Mouse (Mus musculus) splenic B cell, adult 2 months (primary cell): Measurements from ENCODE around the gene Galnt16.
A peak's percentile ranks its signal among the peaks of the same experiment; 100 is the strongest.

Experiments
- DNase-seq: peaks from one replicate; pipeline ENCODE4 v3.0.0-alpha.2; 2011; ENCODE audit warnings: low read depth, low spot score
- H3K27me3 ChIP-seq: 2 replicates; pipeline ENCODE4 v1.6.1; 2012; ENCODE audit warnings: mild to moderate bottlenecking, low read length, moderate library complexity, mixed read lengths; ENCODE audit not compliant: control insufficient read depth, poor library complexity, insufficient read depth, severe bottlenecking
- H3K36me3 ChIP-seq: 2 replicates; pipeline ENCODE4 v1.6.1; 2012; ENCODE audit warnings: mild to moderate bottlenecking, low read length, moderate library complexity, mixed read lengths; ENCODE audit not compliant: control insufficient read depth, poor library complexity, insufficient read depth, severe bottlenecking

The Galnt16 gene

GRCm38 (mm10) chr12:80598236-80598635 lies 80.2 kb downstream of the Galnt16 start:
- H3K36me3 ChIP-seq = no peaks in the 10 kb centered on the region
- no peaks in the 10 kb centered on the region for H3K27me3 ChIP-seq
- DNase-seq = no peak

DNA sequence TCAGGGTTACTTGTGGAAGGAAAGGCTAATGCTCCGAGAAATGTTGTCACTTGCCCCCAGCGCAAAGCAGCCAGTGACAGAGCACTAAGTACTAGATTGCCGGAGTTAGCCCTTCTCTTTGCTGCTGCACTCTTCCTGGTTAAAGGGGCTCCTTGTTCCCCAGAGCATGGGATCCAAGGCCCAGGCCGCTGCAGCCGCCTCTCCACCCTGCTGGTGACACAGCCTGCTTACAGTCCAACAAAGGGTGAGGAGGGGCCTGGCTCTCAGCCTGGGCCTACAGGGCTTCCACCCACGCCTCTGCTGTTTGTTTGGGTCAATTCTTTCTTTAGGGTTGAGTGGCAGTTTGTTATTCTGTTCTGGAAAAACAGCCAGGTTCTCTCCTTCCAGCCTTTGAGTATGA lies 80.7 kb downstream of the Galnt16 start:
- Histone ChIP-seq H3K27me3 (no peaks in the 10 kb centered on the region), H3K36me3 (no peaks in the 10 kb centered on the region)
- no peak for DNase-seq

DNA sequence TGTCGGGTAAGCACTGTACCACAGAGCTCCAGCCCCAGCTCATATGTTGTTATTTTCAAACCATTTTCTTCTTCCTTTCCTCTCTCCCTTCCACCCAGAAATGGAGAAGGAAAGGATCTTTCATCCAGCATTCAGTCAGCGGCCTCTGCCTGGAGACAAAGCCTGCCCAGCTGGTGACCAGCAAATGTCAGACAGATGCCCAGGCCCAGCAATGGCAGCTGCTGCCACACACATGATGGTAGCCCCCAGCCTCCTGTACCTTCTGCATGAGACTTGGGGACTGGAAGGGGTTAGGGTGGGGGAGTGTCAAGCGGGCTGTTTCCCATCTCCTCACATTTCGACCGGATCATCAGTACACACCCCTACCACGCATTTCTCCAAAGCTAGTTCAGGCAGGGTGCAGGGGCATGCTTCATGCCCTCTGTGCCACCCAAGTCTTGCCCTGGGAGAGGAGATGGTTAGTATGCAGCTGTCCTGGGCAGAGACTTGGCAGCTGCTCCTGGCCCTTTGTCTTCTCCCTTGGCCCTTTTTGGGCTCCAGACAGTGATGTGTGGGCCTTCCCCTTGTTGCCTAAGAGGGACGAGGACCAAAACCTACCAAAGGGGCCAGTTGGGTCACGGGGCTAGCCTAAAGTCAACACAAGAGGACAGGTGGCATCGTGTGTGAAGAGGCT lies 83.7 kb downstream of the Galnt16 start:
- Histone ChIP-seq H3K27me3 (no peaks in the 10 kb centered on the region), H3K36me3 (no peaks in the 10 kb centered on the region)
- no peak for DNase-seq

DNA sequence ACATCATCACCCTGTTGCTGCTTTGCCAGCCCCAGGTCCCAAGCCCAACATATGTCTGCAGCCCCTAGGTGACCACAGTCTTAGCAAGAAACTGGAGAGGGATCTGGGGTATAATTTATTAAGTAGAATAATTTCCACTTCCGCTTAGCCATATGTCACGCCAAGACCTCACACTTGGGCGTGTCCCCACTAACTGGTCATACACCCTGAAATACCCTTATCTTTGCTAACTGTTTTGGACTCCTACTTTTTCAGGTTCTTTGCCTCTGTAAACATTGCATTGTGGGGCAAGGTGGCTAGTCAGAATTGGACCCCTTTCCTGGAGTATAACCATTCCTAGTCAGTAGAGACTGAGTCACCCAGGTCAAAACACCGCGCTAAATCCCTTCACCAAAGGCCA lies 84.4 kb downstream of the Galnt16 start:
- H3K36me3 ChIP-seq = no peaks in the 10 kb centered on the region
- no peaks in the 10 kb centered on the region for H3K27me3 ChIP-seq
- DNase-seq = no peak

DNA sequence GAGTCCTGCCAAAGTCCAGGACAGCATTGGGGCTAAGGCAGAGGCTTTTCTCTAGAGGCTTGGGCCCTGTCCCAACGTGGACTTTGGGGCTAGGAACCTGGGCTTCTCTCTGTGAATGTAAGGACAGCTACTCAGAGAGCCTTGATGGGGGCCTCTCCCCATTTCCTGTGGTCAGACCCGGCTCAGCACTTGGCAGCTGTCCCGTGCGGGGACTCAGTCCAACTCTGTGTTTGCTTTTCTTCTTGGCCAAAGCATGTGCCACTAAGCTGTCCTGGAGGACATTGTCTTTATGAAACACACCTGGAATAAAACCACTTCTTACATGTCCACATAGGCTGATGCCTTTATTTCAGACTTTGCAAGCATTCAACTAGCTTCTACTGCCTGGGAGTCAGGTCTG lies 85.5 kb downstream of the Galnt16 start:
- no peaks in the 10 kb centered on the region for H3K36me3 ChIP-seq
- DNase-seq = no peak
- H3K27me3 ChIP-seq = no peaks in the 10 kb centered on the region

GRCm38 (mm10) chr12:80604218-80604617 lies 86.1 kb downstream of the Galnt16 start:
- no peak for DNase-seq

GRCm38 (mm10) chr12:80608576-80608975 lies 90.5 kb downstream of the Galnt16 start:
- Histone ChIP-seq H3K36me3 (no peaks in the 10 kb centered on the region), H3K27me3 (no peaks in the 10 kb centered on the region; the same call in 1 of the 2 replicates)
- DNase-seq = no peak

More at GRCm38 (mm10) chr12:80604218-80604617, 86.1 kb downstream of the Galnt16 start:
- no peaks in the 10 kb centered on the region for H3K27me3 ChIP-seq
- H3K36me3 ChIP-seq = no peaks in the 10 kb centered on the region

DNA sequence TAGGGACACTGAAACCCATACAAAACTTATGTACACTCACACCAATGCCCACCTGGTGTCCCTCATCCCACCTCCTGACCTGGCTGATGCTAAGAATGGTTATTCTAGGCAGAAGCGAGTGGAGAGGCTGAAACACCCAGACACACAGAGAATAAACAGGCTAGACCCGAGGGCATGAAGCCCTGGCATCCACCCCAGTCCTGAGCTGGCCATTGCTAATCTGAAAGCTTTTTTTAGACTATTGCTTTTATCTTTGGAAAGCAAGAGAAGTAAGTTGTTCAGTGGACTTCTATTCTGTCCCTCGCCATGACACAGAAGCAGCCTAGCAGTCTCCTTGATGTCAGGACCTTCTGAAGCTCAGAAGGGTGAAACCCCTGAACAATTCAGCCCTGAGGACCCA lies 91.9 kb downstream of the Galnt16 start:
- no peak for DNase-seq
- no peaks in the 10 kb centered on the region for H3K36me3 ChIP-seq
- H3K27me3 ChIP-seq = no peaks in the 10 kb centered on the region; the same call in 1 of the 2 replicates

- no peak for DNase-seq
- no peaks in the 10 kb centered on the region for H3K36me3 ChIP-seq
- H3K27me3 ChIP-seq = no peaks in the 10 kb centered on the region; the same call in none of the 2 replicates
These were observed 94.2 kb downstream of the Galnt16 start for GRCm38 (mm10) chr12:80612113-80612791.

DNA sequence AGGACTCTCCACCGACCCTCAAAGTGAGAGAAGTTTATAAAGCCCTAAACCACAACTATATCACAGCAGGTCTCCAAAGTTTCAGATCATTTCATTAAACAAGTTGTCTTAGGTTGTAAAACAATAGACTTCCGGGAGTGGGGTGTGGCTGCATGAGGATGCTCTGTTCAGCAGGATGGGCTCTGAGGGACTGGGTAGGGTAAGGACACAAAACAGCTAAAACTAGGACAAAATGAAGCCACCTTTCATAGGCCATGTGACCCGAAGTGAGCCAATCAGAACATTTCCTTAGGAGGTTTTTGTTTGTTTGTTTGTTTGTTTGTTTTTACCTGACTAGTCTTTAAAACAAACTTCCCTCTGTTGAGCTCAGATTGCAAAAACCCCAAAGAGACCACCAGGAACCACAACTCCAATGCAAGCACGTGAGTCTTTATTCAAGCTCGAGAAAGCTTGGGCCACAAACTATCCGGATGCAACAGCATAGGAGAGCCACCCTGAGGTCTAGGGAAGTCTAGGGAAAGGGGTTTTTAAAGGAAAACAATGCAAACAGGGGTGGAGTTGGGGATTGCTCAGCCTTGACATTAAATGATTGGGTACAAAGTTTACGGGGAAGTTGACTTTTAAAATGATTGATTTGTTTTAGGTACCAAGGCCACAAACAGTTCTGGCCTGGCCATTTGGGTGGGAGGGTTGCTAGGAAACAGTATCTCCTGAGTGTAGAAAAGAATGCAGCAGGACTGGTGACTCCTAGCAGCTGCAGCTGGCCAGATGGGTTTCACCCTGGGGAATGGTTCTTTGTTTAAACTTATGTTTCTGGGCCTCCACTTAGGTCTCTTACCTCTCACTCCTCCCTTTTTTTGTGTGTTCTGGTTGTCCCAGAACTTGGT lies 97.5 kb downstream of the Galnt16 start:
- H3K27me3 ChIP-seq = no peaks in the 10 kb centered on the region; the same call in 1 of the 2 replicates
- H3K36me3 ChIP-seq = no peaks in the 10 kb centered on the region
- no peak for DNase-seq

DNA sequence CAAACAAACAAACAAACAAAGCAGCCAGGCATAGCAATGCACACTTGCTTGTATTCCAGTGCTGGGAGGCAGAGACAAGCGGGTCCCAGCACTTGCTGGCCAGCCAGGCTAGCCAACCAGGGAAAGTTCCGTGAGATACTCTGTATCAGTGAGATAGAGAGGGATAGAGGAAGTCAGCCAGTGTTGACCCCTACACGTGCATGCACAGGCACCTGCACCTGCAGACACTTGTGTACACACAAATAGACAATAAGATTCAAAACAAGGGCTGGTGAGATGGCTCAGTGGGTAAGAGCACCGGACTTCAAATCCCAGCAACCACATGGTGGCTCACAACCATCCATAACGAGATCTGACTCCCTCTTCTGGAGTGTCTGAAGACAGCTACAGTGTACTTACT lies 102.4 kb downstream of the Galnt16 start:
- Histone ChIP-seq H3K27me3 (no peaks in the 10 kb centered on the region; the same call in 1 of the 2 replicates), H3K36me3 (no peaks in the 10 kb centered on the region)
- DNase-seq = no peak

- Histone ChIP-seq H3K36me3 (peaks cover 4% of the 10 kb centered on the region; the same call in 1 of the 2 replicates), H3K27me3 (no peaks in the 10 kb centered on the region)
- no peak for DNase-seq
These were observed 113.7 kb downstream of the Galnt16 start for GRCm38 (mm10) chr12:80631790-80632189.

DNA sequence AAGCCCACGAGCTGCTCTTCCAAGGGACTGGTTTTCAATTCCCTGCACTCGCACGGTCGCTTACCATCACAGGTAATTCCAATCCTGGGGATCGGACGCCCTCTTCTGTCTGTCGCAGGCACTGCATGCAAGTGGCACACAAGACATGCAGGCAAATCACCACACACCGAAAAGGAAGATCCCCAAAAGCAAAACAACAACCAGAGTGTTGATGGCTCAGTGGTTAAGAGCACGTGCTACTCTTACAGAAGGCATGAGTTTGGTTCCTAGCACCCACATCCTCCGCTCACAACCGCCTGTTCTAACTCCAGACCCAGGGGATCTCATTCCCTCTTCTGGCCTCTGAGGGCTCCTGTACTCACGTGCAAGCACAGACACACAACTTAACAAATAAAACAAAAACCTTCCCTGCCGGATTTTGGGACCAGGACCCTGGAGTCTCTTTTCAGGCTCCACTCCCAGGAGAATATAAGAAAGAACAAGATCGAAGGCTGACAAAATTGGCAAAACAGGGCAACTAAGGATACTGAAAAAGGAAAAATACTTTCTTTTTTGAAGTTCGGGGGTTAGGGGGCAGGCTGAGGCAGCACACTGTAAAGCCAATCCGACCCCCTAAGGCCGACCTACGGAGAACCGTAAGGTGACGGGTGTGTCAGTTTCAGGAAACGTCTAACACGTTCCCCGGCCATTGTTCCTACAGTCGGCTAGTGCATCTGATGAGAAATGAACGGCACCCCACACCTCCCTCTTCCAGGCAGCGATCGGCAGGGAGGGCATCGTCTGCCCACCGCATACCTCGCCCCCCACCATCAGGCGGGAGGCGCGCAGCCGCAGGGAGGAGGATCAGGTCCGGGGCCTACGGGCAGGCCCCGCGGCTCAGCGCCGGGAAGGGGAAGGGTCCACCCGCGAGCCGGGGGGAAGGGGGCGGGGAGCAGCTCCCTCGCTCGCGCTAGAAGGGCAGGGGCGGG lies 124.9 kb downstream of the Galnt16 start:
- DNase-seq = peak; percentile 78

More for the DNA sequence above, 124.9 kb downstream of the Galnt16 start:
- Histone ChIP-seq H3K27me3 (no peaks in the 10 kb centered on the region), H3K36me3 (peaks cover 6% of the 10 kb centered on the region; the same call in 1 of the 2 replicates)
